Mouse (Mus musculus): ENCODE measurements around the gene Hypk.

Hypk gene

DNA sequence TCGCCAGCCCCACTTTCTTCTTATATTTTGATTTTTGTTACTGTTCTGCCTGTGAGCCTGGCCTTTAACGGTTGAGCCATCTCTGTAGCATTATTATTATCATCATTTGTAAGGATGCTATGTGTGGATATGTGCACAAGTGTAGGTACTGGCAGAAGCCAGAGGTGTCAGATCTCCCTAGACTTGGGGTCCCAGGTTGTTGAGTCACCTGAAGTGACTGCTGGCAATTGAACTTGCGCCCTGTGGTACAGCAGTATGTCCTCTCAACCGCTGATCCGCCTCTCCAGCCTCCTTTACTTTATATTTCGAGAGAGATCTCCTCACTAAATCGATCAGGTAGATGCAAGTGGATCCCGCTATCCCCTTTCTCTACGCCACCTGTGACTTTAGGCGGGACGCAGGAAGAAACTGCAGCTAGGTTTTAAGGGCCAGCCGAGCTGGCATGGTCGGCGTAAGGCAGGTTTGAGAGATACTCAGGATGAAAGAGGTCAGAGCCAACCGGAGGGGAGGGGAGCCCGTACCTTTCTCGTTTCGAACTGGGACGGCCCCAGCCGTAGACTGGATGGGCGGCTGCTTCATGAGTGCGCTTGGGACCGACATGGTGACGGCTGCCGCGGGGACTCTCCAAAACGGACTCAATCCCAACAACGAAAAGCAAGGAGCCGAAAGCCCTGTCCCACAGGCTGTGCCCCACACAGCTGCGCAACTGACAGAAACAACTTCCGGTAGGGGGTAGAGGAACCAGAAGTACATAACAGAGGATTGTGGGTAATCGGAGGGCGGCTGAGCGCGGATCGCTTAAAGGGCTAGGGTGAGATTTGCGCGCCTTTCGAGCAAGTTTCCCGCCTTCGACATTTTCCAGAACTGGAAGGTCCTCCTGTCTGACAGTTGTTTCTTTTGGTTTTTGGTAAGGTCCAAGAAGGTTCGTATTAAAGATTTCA lies 53.1 kb downstream of the Hypk start, which contains the start of the genes Mfap1a and Wdr76:
TSS of gene Mfap1a (minus strand) at position 724 of the 941 bp plus-strand sequence.
TSS of gene Wdr76 (plus strand) at position 782 of the 941 bp plus-strand sequence.
- DNase-seq (ENCODE audit: low read depth, low spot score): peak; percentile 94

- peak; percentile 46 for DNase-seq (ENCODE audit: low read depth, low spot score)
Observed at GRCm38 (mm10) chr2:121507173-121507950, 54.3 kb downstream of the Hypk start.

- DNase-seq (ENCODE audit: low read depth, low spot score): no peak
Observed at GRCm38 (mm10) chr2:121507951-121508330, 54.9 kb downstream of the Hypk start.

All from A20 (cell line).